Mouse (Mus musculus): Measurements from ENCODE around the gene Nmnat2.

Nmnat2 gene

GRCm38 (mm10) chr1:153095826-153096727 lies 141.3 kb downstream of the Nmnat2 start:
- DNase-seq = no peak

GRCm38 (mm10) chr1:153097017-153097675 lies 142.4 kb downstream of the Nmnat2 start:
- DNase-seq = no peak

GRCm38 (mm10) chr1:153098586-153098985 lies 143.8 kb downstream of the Nmnat2 start:
- no peak for DNase-seq

- DNase-seq = no peak
These were observed 146.1 kb downstream of the Nmnat2 start for GRCm38 (mm10) chr1:153100912-153101311.

GRCm38 (mm10) chr1:153101327-153101880 lies 146.6 kb downstream of the Nmnat2 start:
- DNase-seq = peak; percentile 45

GRCm38 (mm10) chr1:153102296-153103185 lies 147.7 kb downstream of the Nmnat2 start:
- DNase-seq = no peak

GRCm38 (mm10) chr1:153103186-153103554 lies 148.4 kb downstream of the Nmnat2 start:
- DNase-seq = no peak

- no peak for DNase-seq
These were observed 150.0 kb downstream of the Nmnat2 start for GRCm38 (mm10) chr1:153104804-153105203.

GRCm38 (mm10) chr1:153107866-153108265 lies 153.1 kb downstream of the Nmnat2 start:
- DNase-seq = no peak

GRCm38 (mm10) chr1:153109346-153109745 lies 154.6 kb downstream of the Nmnat2 start:
- DNase-seq = no peak

- no peak for DNase-seq
These were observed 155.0 kb downstream of the Nmnat2 start for GRCm38 (mm10) chr1:153109836-153110235.

- no peak for DNase-seq
These were observed 156.8 kb downstream of the Nmnat2 start for GRCm38 (mm10) chr1:153111596-153111995.

GRCm38 (mm10) chr1:153115315-153115714 lies 160.5 kb downstream of the Nmnat2 start:
- DNase-seq = no peak

- DNase-seq = no peak
These were observed 165.8 kb downstream of the Nmnat2 start for GRCm38 (mm10) chr1:153120544-153120943.

GRCm38 (mm10) chr1:153121320-153121719 lies 166.5 kb downstream of the Nmnat2 start:
- no peak for DNase-seq

- DNase-seq = no peak
These were observed 168.0 kb downstream of the Nmnat2 start for GRCm38 (mm10) chr1:153122764-153123163.

- DNase-seq = no peak
These were observed 169.7 kb downstream of the Nmnat2 start for GRCm38 (mm10) chr1:153124502-153124901.

- DNase-seq = no peak
These were observed 170.8 kb downstream of the Nmnat2 start for GRCm38 (mm10) chr1:153125287-153126275.

- no peak for DNase-seq
These were observed 171.9 kb downstream of the Nmnat2 start for GRCm38 (mm10) chr1:153126491-153127381.

GRCm38 (mm10) chr1:153127622-153128021 lies 172.8 kb downstream of the Nmnat2 start:
- no peak for DNase-seq

Data from right cerebral cortex, postnatal 14 days (tissue).